Mouse (Mus musculus): Measurements from ENCODE around the gene Slc22a1. TPM values are rescaled to one million over a fixed set of nuclear protein-coding genes. Genes with fewer than 3 reads are reported as not detected.
A peak's percentile ranks its signal among the peaks of the same experiment; 100 is the strongest.

Slc22a1 gene
- polyA plus RNA-seq, 1 experiment, result not detected

GRCm38 (mm10) chr17:12691899-12692298, 16.3 kb upstream of the Slc22a1 start:
- peaks cover 9% of the 10 kb centered on the region for H3K36me3 ChIP-seq (ENCODE audit: control insufficient read depth, insufficient read depth, low read length, poor library complexity, severe bottlenecking)

GRCm38 (mm10) chr17:12689537-12689936, 13.9 kb upstream of the Slc22a1 start:
- no peaks in the 10 kb centered on the region for H3K27me3 ChIP-seq (ENCODE audit: control insufficient read depth, insufficient read depth, low read length, poor library complexity, severe bottlenecking)
- H3K9ac ChIP-seq (ENCODE audit: low read depth, poor library complexity, severe bottlenecking), result no peak overlapping the region
- H3K4me3 ChIP-seq (ENCODE audit: low read depth, low read length), result no peak overlapping the region
- peaks cover 7% of the 10 kb centered on the region for H3K36me3 ChIP-seq (ENCODE audit: control insufficient read depth, insufficient read depth, low read length, poor library complexity, severe bottlenecking)
- no peaks in the 10 kb centered on the region for H3K4me1 ChIP-seq (ENCODE audit: control insufficient read depth, insufficient read depth, low read length)
- H3K27ac ChIP-seq (ENCODE audit: insufficient read depth, low read length), result no peak overlapping the region
- TF ChIP-seq EP300 (IDR thresholded peaks at IDR 0.05; ENCODE audit: insufficient read depth, low read depth, low read length) (no peak), CTCF (IDR thresholded peaks at IDR 0.05; ENCODE audit: low read depth, low read length) (peak; percentile 10)
- H3K9me3 ChIP-seq (replicated peaks; ENCODE audit: control insufficient read depth, insufficient read depth, low read length, poor library complexity, severe bottlenecking), result no peaks in the 10 kb centered on the region

More at GRCm38 (mm10) chr17:12691899-12692298, 16.3 kb upstream of the Slc22a1 start:
- Histone ChIP-seq H3K9ac (ENCODE audit: low read depth, poor library complexity, severe bottlenecking) (no peak overlapping the region), H3K27me3 (ENCODE audit: control insufficient read depth, insufficient read depth, low read length, poor library complexity, severe bottlenecking) (no peaks in the 10 kb centered on the region), H3K27ac (ENCODE audit: insufficient read depth, low read length) (no peak overlapping the region), H3K9me3 (replicated peaks; ENCODE audit: control insufficient read depth, insufficient read depth, low read length, poor library complexity, severe bottlenecking) (no peaks in the 10 kb centered on the region), H3K4me1 (ENCODE audit: control insufficient read depth, insufficient read depth, low read length) (no peaks in the 10 kb centered on the region), H3K4me3 (ENCODE audit: low read depth, low read length) (no peak overlapping the region)
- TF ChIP-seq POLR2A (IDR thresholded peaks at IDR 0.05; ENCODE audit: insufficient read depth, low read length), result no peak
- no peak for TF ChIP-seq EP300 (IDR thresholded peaks at IDR 0.05; ENCODE audit: insufficient read depth, low read depth, low read length)
- TF ChIP-seq CTCF (IDR thresholded peaks at IDR 0.05; ENCODE audit: low read depth, low read length), result no peak

- Histone ChIP-seq H3K9me3 (replicated peaks; ENCODE audit: control insufficient read depth, insufficient read depth, low read length, poor library complexity, severe bottlenecking) (no peaks in the 10 kb centered on the region), H3K4me3 (ENCODE audit: low read depth, low read length) (no peak overlapping the region), H3K9ac (ENCODE audit: low read depth, poor library complexity, severe bottlenecking) (no peak overlapping the region), H3K36me3 (ENCODE audit: control insufficient read depth, insufficient read depth, low read length, poor library complexity, severe bottlenecking) (peaks cover 10% of the 10 kb centered on the region; the same call in 1 of the 2 replicates), H3K4me1 (ENCODE audit: control insufficient read depth, insufficient read depth, low read length) (no peaks in the 10 kb centered on the region), H3K27ac (ENCODE audit: insufficient read depth, low read length) (no peak overlapping the region), H3K27me3 (ENCODE audit: control insufficient read depth, insufficient read depth, low read length, poor library complexity, severe bottlenecking) (no peaks in the 10 kb centered on the region)
- TF ChIP-seq CTCF (IDR thresholded peaks at IDR 0.05; ENCODE audit: low read depth, low read length) (no peak), POLR2A (IDR thresholded peaks at IDR 0.05; ENCODE audit: insufficient read depth, low read length) (no peak), EP300 (IDR thresholded peaks at IDR 0.05; ENCODE audit: insufficient read depth, low read depth, low read length) (no peak)
Measured at GRCm38 (mm10) chr17:12688427-12689110, 12.9 kb upstream of the Slc22a1 start.

GRCm38 (mm10) chr17:12684928-12685624, 9.4 kb upstream of the Slc22a1 start:
- no peak overlapping the region for H3K27ac ChIP-seq (ENCODE audit: insufficient read depth, low read length)
- H3K9me3 ChIP-seq (replicated peaks; ENCODE audit: control insufficient read depth, insufficient read depth, low read length, poor library complexity, severe bottlenecking), result no peaks in the 10 kb centered on the region
- H3K36me3 ChIP-seq (ENCODE audit: control insufficient read depth, insufficient read depth, low read length, poor library complexity, severe bottlenecking), result 0 out of 2 replicates have a peak, but pooled peaks cover 3% of the 10 kb centered on the region
- no peak overlapping the region for H3K9ac ChIP-seq (ENCODE audit: low read depth, poor library complexity, severe bottlenecking)
- no peaks in the 10 kb centered on the region for H3K4me1 ChIP-seq (ENCODE audit: control insufficient read depth, insufficient read depth, low read length)
- no peaks in the 10 kb centered on the region for H3K27me3 ChIP-seq (ENCODE audit: control insufficient read depth, insufficient read depth, low read length, poor library complexity, severe bottlenecking)
- H3K4me3 ChIP-seq (ENCODE audit: low read depth, low read length), result no peak overlapping the region
- TF ChIP-seq CTCF (IDR thresholded peaks at IDR 0.05; ENCODE audit: low read depth, low read length) (no peak), EP300 (IDR thresholded peaks at IDR 0.05; ENCODE audit: insufficient read depth, low read depth, low read length) (no peak), POLR2A (IDR thresholded peaks at IDR 0.05; ENCODE audit: insufficient read depth, low read length) (no peak)

DNA sequence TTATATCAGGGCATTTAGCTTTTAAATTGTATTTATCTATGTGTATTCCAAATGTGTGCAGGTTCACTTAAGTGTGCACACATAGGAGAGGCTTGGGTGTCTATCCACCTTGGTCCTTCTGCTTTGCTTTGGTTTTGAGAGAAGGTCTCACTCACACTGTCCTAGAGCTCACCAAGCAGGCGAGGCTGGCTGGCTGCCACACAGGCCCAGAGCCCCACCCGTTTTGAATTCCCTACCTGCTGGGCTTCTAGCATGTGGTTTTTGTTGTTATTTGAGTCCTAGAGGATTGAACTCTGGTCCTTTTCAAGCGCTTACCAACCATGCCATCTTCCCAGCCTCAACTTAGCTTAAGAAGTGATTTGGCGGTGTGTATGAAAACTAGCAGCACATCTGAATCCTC, 8.8 kb upstream of the Slc22a1 start:
- TF ChIP-seq EP300 (IDR thresholded peaks at IDR 0.05; ENCODE audit: insufficient read depth, low read depth, low read length) (no peak), CTCF (IDR thresholded peaks at IDR 0.05; ENCODE audit: low read depth, low read length) (no peak)
- Histone ChIP-seq H3K4me1 (ENCODE audit: control insufficient read depth, insufficient read depth, low read length) (no peaks in the 10 kb centered on the region), H3K4me3 (ENCODE audit: low read depth, low read length) (no peak overlapping the region), H3K36me3 (ENCODE audit: control insufficient read depth, insufficient read depth, low read length, poor library complexity, severe bottlenecking) (0 out of 2 replicates have a peak, but pooled peaks cover 3% of the 10 kb centered on the region), H3K9me3 (replicated peaks; ENCODE audit: control insufficient read depth, insufficient read depth, low read length, poor library complexity, severe bottlenecking) (no peaks in the 10 kb centered on the region), H3K9ac (ENCODE audit: low read depth, poor library complexity, severe bottlenecking) (no peak overlapping the region), H3K27me3 (ENCODE audit: control insufficient read depth, insufficient read depth, low read length, poor library complexity, severe bottlenecking) (no peaks in the 10 kb centered on the region), H3K27ac (ENCODE audit: insufficient read depth, low read length) (no peak overlapping the region)

DNA sequence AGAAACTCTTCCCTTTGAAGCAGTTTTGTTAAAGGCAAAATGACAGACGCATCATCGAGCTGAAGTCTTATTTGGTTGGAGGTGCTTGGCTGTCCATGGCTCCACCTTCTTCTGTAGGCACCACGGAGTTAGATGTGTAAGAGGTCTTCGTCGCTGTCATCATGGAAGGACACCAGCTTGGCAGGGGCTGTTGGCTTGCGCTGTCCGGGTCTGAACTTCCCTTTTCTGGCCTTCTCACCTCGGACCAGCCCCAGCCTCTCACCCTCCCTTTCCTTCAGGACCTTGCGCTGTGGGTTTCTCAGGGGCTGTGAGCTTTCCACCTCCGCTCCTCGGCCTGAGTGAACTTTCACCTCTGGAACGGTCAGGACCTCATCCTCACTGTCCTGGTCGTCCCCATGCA, 8.0 kb upstream of the Slc22a1 start:
- H3K36me3 ChIP-seq (ENCODE audit: control insufficient read depth, insufficient read depth, low read length, poor library complexity, severe bottlenecking), result 0 out of 2 replicates have a peak, but pooled peaks cover 3% of the 10 kb centered on the region
- no peak overlapping the region for H3K9ac ChIP-seq (ENCODE audit: low read depth, poor library complexity, severe bottlenecking)
- H3K27me3 ChIP-seq (ENCODE audit: control insufficient read depth, insufficient read depth, low read length, poor library complexity, severe bottlenecking), result no peaks in the 10 kb centered on the region
- H3K4me3 ChIP-seq (ENCODE audit: low read depth, low read length), result no peak overlapping the region
- H3K9me3 ChIP-seq (replicated peaks; ENCODE audit: control insufficient read depth, insufficient read depth, low read length, poor library complexity, severe bottlenecking), result no peaks in the 10 kb centered on the region
- no peaks in the 10 kb centered on the region for H3K4me1 ChIP-seq (ENCODE audit: control insufficient read depth, insufficient read depth, low read length)
- TF ChIP-seq CTCF (IDR thresholded peaks at IDR 0.05; ENCODE audit: low read depth, low read length), result no peak
- TF ChIP-seq POLR2A (IDR thresholded peaks at IDR 0.05; ENCODE audit: insufficient read depth, low read length), result no peak
- no peak for TF ChIP-seq EP300 (IDR thresholded peaks at IDR 0.05; ENCODE audit: insufficient read depth, low read depth, low read length)
- H3K27ac ChIP-seq (ENCODE audit: insufficient read depth, low read length), result no peak overlapping the region

Measured in ES-Bruce4 (cell line).